Mouse (Mus musculus): ENCODE data around the gene Tex36. TPM values are rescaled to one million over a fixed set of nuclear protein-coding genes. Genes with fewer than 3 reads are reported as not detected.

The Tex36 gene
- not detected for total RNA-seq (2022)

GRCm38 (mm10) chr7:133602058-133602457 lies at the start of gene Tex36:
Gene Tex36 (minus strand): TSS chr7:133602158.
- DNase-seq (ENCODE audit: low spot score in 2 of 2), result no peak

- DNase-seq (ENCODE audit: low spot score in 2 of 2), result no peak
Measured at GRCm38 (mm10) chr7:133645716-133646115, 43.8 kb upstream of the Tex36 start.

- no peak for DNase-seq (ENCODE audit: low spot score in 2 of 2)
Measured at GRCm38 (mm10) chr7:133638821-133639220, 36.9 kb upstream of the Tex36 start.

- DNase-seq (ENCODE audit: low spot score in 2 of 2), result no peak
Measured at GRCm38 (mm10) chr7:133638306-133638705, 36.3 kb upstream of the Tex36 start.

GRCm38 (mm10) chr7:133637361-133638305 lies 35.7 kb upstream of the Tex36 start, which contains the start of gene Edrf1:
Gene Edrf1 (plus strand): TSS chr7:133637543.
- DNase-seq (ENCODE audit: low spot score in 2 of 2), result peak; percentile 97 to 99

- peak; percentile 77 to 80 for DNase-seq (ENCODE audit: low spot score in 2 of 2)
Measured at GRCm38 (mm10) chr7:133636738-133637352, 34.9 kb upstream of the Tex36 start.

- no peak for DNase-seq (ENCODE audit: low spot score in 2 of 2)
Measured at GRCm38 (mm10) chr7:133634932-133635650, 33.1 kb upstream of the Tex36 start.

GRCm38 (mm10) chr7:133632476-133632875 lies 30.5 kb upstream of the Tex36 start:
- peak in 1 of 2 experiments; percentile 22 for DNase-seq (ENCODE audit: low spot score in 2 of 2)

GRCm38 (mm10) chr7:133630821-133631220 lies 28.9 kb upstream of the Tex36 start:
- no peak for DNase-seq (ENCODE audit: low spot score in 2 of 2)

GRCm38 (mm10) chr7:133627184-133627936 lies 25.4 kb upstream of the Tex36 start:
- no peak for DNase-seq (ENCODE audit: low spot score in 2 of 2)

- no peak for DNase-seq (ENCODE audit: low spot score in 2 of 2)
Measured at GRCm38 (mm10) chr7:133623226-133623625, 21.3 kb upstream of the Tex36 start.

- no peak for DNase-seq (ENCODE audit: low spot score in 2 of 2)
Measured at GRCm38 (mm10) chr7:133620721-133621120, 18.8 kb upstream of the Tex36 start.

- no peak for DNase-seq (ENCODE audit: low spot score in 2 of 2)
Measured at GRCm38 (mm10) chr7:133612981-133613380, 11.0 kb upstream of the Tex36 start.

GRCm38 (mm10) chr7:133609585-133609984 lies 7.6 kb upstream of the Tex36 start:
- no peak for DNase-seq (ENCODE audit: low spot score in 2 of 2)

- DNase-seq (ENCODE audit: low spot score in 2 of 2), result no peak
Measured at GRCm38 (mm10) chr7:133608631-133609340, 6.8 kb upstream of the Tex36 start.

GRCm38 (mm10) chr7:133607883-133608575 lies 6.1 kb upstream of the Tex36 start:
- no peak for DNase-seq (ENCODE audit: low spot score in 2 of 2)

- DNase-seq (ENCODE audit: low spot score in 2 of 2), result no peak
Measured at GRCm38 (mm10) chr7:133607331-133607730, 5.4 kb upstream of the Tex36 start.

GRCm38 (mm10) chr7:133604427-133605081 lies 2.6 kb upstream of the Tex36 start:
- DNase-seq (ENCODE audit: low spot score in 2 of 2), result no peak

GRCm38 (mm10) chr7:133603156-133603555 lies 1.2 kb upstream of the Tex36 start:
- DNase-seq (ENCODE audit: low spot score in 2 of 2), result no peak

Data from gastrocnemius, adult 8-10 months (tissue).